Mouse (Mus musculus): ENCODE measurements around the gene Git2. TPM values are rescaled to one million over a fixed set of nuclear protein-coding genes. Genes with fewer than 3 reads are reported as not detected.

The Git2 gene
- polyA plus RNA-seq, 1 experiment from 2014 or later, result 28.1 TPM

GRCm38 (mm10) chr5:114698044-114698746 lies 77.1 kb downstream of the Git2 start:
- ATAC-seq (ENCODE audit: extremely low read depth, insufficient number of reproducible peaks, low FRiP score, low TSS enrichment), result no peak
- H3K4me2 ChIP-seq, result no peak overlapping the region
- H3K4me3 ChIP-seq, result no peak overlapping the region

GRCm38 (mm10) chr5:114696939-114697338 lies 78.4 kb downstream of the Git2 start:
- Histone ChIP-seq H3K4me1 (no peaks in the 10 kb centered on the region), H3K4me2 (no peak overlapping the region), H3K9me3 (no peaks in the 10 kb centered on the region), H3K27ac (replicated peaks) (no peak overlapping the region), H3K4me3 (no peak overlapping the region), H3K9ac (no peak overlapping the region), H3K36me3 (no peaks in the 10 kb centered on the region), H3K27me3 (replicated peaks) (peaks cover 25% of the 10 kb centered on the region)
- ATAC-seq (ENCODE audit: extremely low read depth, insufficient number of reproducible peaks, low FRiP score, low TSS enrichment), result no peak
- WGBS, result 71% methylated on average over 17 of the region's 17 CpGs

More at GRCm38 (mm10) chr5:114698044-114698746, 77.1 kb downstream of the Git2 start:
- Histone ChIP-seq H3K9ac (no peak overlapping the region), H3K36me3 (no peaks in the 10 kb centered on the region), H3K27me3 (replicated peaks) (peaks cover 17% of the 10 kb centered on the region), H3K9me3 (no peaks in the 10 kb centered on the region), H3K27ac (replicated peaks) (no peak overlapping the region), H3K4me1 (no peaks in the 10 kb centered on the region)
- 78% methylated on average over 19 of the region's 19 CpGs for WGBS

- H3K4me1 ChIP-seq, result peaks cover 4% of the 10 kb centered on the region
- no peak overlapping the region for H3K9ac ChIP-seq
- no peak for ATAC-seq (ENCODE audit: extremely low read depth, insufficient number of reproducible peaks, low FRiP score, low TSS enrichment)
- no peak overlapping the region for H3K27ac ChIP-seq (replicated peaks)
- 59% methylated on average over 5 of the region's 5 CpGs for WGBS
- H3K27me3 ChIP-seq (replicated peaks), result peaks cover 27% of the 10 kb centered on the region
- no peaks in the 10 kb centered on the region for H3K36me3 ChIP-seq
- H3K4me2 ChIP-seq, result no peak overlapping the region
- no peak overlapping the region for H3K4me3 ChIP-seq
- H3K9me3 ChIP-seq, result no peaks in the 10 kb centered on the region
Measured at GRCm38 (mm10) chr5:114695775-114696174, 79.5 kb downstream of the Git2 start.

GRCm38 (mm10) chr5:114690633-114691567 lies 84.4 kb downstream of the Git2 start, which contains the start of gene Gltp:
Gltp (minus strand) TSS chr5:114690984.
- peaks cover 24% of the 10 kb centered on the region for H3K4me1 ChIP-seq
- peak within 1 kb of the TSS; percentile 91 for H3K9ac ChIP-seq
- H3K4me3 ChIP-seq, result peak within 1 kb of the TSS; percentile 84
- H3K9me3 ChIP-seq, result no peaks in the 10 kb centered on the region
- ATAC-seq (ENCODE audit: extremely low read depth, insufficient number of reproducible peaks, low FRiP score, low TSS enrichment), result peak; percentile 98
- peaks cover 30% of the 10 kb centered on the region for H3K27me3 ChIP-seq (replicated peaks)
- peak within 1 kb of the TSS; percentile 99 for H3K4me2 ChIP-seq
- WGBS, result 2% methylated on average over 62 of the region's 75 CpGs
- no peaks in the 10 kb centered on the region for H3K36me3 ChIP-seq
- no peak within 1 kb of the TSS for H3K27ac ChIP-seq (replicated peaks)

GRCm38 (mm10) chr5:114689700-114690366 lies 85.5 kb downstream of the Git2 start:
- H3K9ac ChIP-seq, result peak overlapping the region; percentile 91
- H3K9me3 ChIP-seq, result no peaks in the 10 kb centered on the region
- no peak for ATAC-seq (ENCODE audit: extremely low read depth, insufficient number of reproducible peaks, low FRiP score, low TSS enrichment)
- peaks cover 24% of the 10 kb centered on the region for H3K4me1 ChIP-seq
- peak overlapping the region; percentile 84 for H3K4me3 ChIP-seq
- no peak overlapping the region for H3K27ac ChIP-seq (replicated peaks)
- peak overlapping the region; percentile 99 for H3K4me2 ChIP-seq
- peaks cover 27% of the 10 kb centered on the region for H3K27me3 ChIP-seq (replicated peaks)
- H3K36me3 ChIP-seq, result no peaks in the 10 kb centered on the region
- 14% methylated on average over 16 of the region's 16 CpGs for WGBS

DNA sequence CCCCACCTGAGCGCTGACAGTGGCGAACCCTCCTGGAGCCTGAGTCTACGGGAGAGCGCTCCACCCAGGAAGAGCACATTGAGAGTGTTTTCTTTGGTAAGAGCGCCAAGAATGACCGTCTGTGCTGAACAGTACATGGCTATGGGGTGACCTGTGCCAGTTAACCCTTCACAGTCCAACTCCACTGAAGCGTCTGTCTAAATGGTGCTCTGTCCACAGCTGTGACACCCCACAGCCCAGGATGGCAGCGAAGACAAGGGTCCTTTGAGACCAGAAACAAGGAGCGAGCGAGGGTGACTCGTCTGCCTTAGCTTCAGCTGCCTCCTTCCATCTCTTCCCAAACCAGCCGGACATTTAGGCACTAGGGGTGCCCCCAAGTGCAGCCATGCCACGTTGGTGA lies 86.6 kb downstream of the Git2 start:
- ATAC-seq (ENCODE audit: extremely low read depth, insufficient number of reproducible peaks, low FRiP score, low TSS enrichment), result no peak
- Histone ChIP-seq H3K9ac (no peak overlapping the region), H3K27me3 (replicated peaks) (peaks cover 24% of the 10 kb centered on the region), H3K4me3 (no peak overlapping the region), H3K36me3 (no peaks in the 10 kb centered on the region), H3K4me1 (peaks cover 29% of the 10 kb centered on the region), H3K4me2 (no peak overlapping the region), H3K9me3 (no peaks in the 10 kb centered on the region), H3K27ac (replicated peaks) (no peak overlapping the region)
- WGBS, result 79% methylated on average over 13 of the region's 13 CpGs

DNA sequence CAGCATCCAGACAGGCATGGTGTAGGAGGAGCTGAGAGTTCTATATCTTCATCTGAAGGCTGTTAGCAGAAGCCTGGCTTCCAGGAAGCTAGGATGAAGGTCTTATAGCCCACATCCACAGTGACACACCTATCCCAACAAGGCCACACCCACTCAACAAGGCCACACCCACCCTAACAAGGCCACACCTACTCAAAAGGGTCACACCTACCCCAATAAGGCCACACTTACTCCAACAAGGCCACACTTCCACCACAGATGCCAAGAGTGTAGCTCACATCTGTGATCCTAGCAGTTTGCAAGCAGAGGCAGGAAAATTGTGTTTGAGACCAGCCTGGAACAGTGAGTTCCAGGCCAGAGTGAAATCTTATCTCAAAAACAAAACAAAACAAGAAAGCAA lies 87.4 kb downstream of the Git2 start:
- Histone ChIP-seq H3K9ac (no peak overlapping the region), H3K4me3 (no peak overlapping the region)
- ATAC-seq (ENCODE audit: extremely low read depth, insufficient number of reproducible peaks, low FRiP score, low TSS enrichment), result no peak

DNA sequence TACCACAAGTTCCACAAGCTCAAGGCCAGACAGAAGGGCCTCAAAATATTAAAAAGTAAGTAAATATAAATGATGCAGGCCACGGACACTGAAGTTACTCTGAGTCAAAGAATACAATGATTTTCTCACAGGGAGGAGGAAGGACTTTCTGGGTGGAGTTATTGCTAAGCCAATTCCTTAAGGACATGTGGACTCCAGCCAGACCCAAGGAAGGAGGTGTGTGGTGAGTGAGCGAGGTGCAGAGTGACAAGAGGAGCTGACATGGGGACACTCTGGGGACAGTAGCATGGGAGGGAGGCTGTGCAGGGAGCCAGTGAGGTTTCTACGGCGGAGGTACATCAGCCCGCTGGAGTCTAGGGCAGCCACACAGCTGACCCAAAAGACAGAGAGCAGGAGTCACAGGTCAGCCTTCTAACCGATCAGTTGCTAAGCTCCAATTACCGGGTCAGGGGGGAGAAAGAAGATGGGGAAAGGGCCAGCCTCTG lies 88.5 kb downstream of the Git2 start:
- WGBS, result 52% methylated on average over 7 of the region's 7 CpGs
- no peak for ATAC-seq (ENCODE audit: extremely low read depth, insufficient number of reproducible peaks, low FRiP score, low TSS enrichment)
- H3K9ac ChIP-seq, result no peak overlapping the region

More for the DNA sequence above, 87.4 kb downstream of the Git2 start:
- peaks cover 29% of the 10 kb centered on the region for H3K4me1 ChIP-seq
- no peak overlapping the region for H3K4me2 ChIP-seq
- peaks cover 17% of the 10 kb centered on the region for H3K27me3 ChIP-seq (replicated peaks)
- H3K27ac ChIP-seq (replicated peaks), result no peak overlapping the region
- no peaks in the 10 kb centered on the region for H3K36me3 ChIP-seq
- no peaks in the 10 kb centered on the region for H3K9me3 ChIP-seq

GRCm38 (mm10) chr5:114685986-114686385 lies 89.3 kb downstream of the Git2 start:
- no peak overlapping the region for H3K4me3 ChIP-seq
- no peaks in the 10 kb centered on the region for H3K36me3 ChIP-seq
- H3K9ac ChIP-seq, result no peak overlapping the region
- H3K9me3 ChIP-seq, result no peaks in the 10 kb centered on the region
- WGBS, result 81% methylated on average over 5 of the region's 5 CpGs
- no peak overlapping the region for H3K4me2 ChIP-seq
- no peak overlapping the region for H3K27ac ChIP-seq (replicated peaks)
- no peak for ATAC-seq (ENCODE audit: extremely low read depth, insufficient number of reproducible peaks, low FRiP score, low TSS enrichment)
- peaks cover 8% of the 10 kb centered on the region; the same call in 1 of the 2 replicates for H3K27me3 ChIP-seq (replicated peaks)
- H3K4me1 ChIP-seq, result peaks cover 36% of the 10 kb centered on the region

More for the DNA sequence above, 88.5 kb downstream of the Git2 start:
- H3K27me3 ChIP-seq (replicated peaks), result peaks cover 9% of the 10 kb centered on the region; the same call in 1 of the 2 replicates
- H3K4me1 ChIP-seq, result peaks cover 32% of the 10 kb centered on the region
- H3K36me3 ChIP-seq, result no peaks in the 10 kb centered on the region
- H3K4me2 ChIP-seq, result no peak overlapping the region
- no peaks in the 10 kb centered on the region for H3K9me3 ChIP-seq
- no peak overlapping the region for H3K27ac ChIP-seq (replicated peaks)
- no peak overlapping the region for H3K4me3 ChIP-seq

GRCm38 (mm10) chr5:114681717-114682116 lies 93.6 kb downstream of the Git2 start:
- peak overlapping the region; percentile 54; the same call in 1 of the 2 replicates for H3K9ac ChIP-seq
- peaks cover 8% of the 10 kb centered on the region for H3K36me3 ChIP-seq
- no peak overlapping the region for H3K4me2 ChIP-seq
- H3K9me3 ChIP-seq, result no peaks in the 10 kb centered on the region
- peaks cover 30% of the 10 kb centered on the region for H3K4me1 ChIP-seq
- 64% methylated on average over 8 of the region's 8 CpGs for WGBS
- H3K27ac ChIP-seq (replicated peaks), result peak overlapping the region; percentile 33; the same call in 1 of the 2 replicates
- peaks cover 6% of the 10 kb centered on the region; the same call in 1 of the 2 replicates for H3K27me3 ChIP-seq (replicated peaks)
- no peak overlapping the region for H3K4me3 ChIP-seq
- no peak for ATAC-seq (ENCODE audit: extremely low read depth, insufficient number of reproducible peaks, low FRiP score, low TSS enrichment)

Data from heart, embryonic 13.5 days (tissue).